Mouse (Mus musculus) G1E (cell line): ENCODE measurements around the gene Cnn2. TPM values are rescaled to one million over a fixed set of nuclear protein-coding genes. Genes with fewer than 3 reads are reported as not detected.
"Not testable (repeated sequence)": the region's sequence is repeated elsewhere in the genome, so short reads cannot be mapped to it uniquely, and the experiment has no call there.

Source experiments
- ATAC-seq: 2 replicates; pipeline ENCODE4 v1.8.0; 2016; ENCODE audit warnings: mild to moderate bottlenecking; ENCODE audit not compliant: insufficient number of reproducible peaks, poor library complexity, low FRiP score, severe bottlenecking; ENCODE audit errors: extremely low read depth
- DNase-seq: peaks from one replicate; pipeline ENCODE4 v3.0.0; 2012; ENCODE audit warnings: low spot score
- H3K27me3 ChIP-seq: 2 replicates; pipeline ENCODE4 v1.6.1; 2012; ENCODE audit warnings: mild to moderate bottlenecking, low read length, inconsistent platforms; ENCODE audit not compliant: insufficient read depth
- H3K36me3 ChIP-seq: replicated peaks from 2 replicates; pipeline ENCODE3; 2012; ENCODE audit warnings: mild to moderate bottlenecking, inconsistent platforms
- H3K4me1 ChIP-seq: 2 replicates; pipeline ENCODE4 v1.6.1; 2012; ENCODE audit warnings: low read depth, low read length, inconsistent platforms, mixed read lengths; ENCODE audit not compliant: insufficient read depth
- H3K4me3 ChIP-seq: 2 replicates; pipeline ENCODE4 v1.5.1; 2012; ENCODE audit warnings: low read depth, mild to moderate bottlenecking, inconsistent platforms, low read length, moderate library complexity, mixed read lengths
- H3K9me3 ChIP-seq: replicated peaks from 2 replicates; pipeline ENCODE4 v1.6.1; 2012; ENCODE audit warnings: inconsistent platforms
- CTCF ChIP-seq: IDR thresholded peaks from 2 replicates; pipeline ENCODE4 v1.5.1; 2012; ENCODE audit warnings: low read depth, low read length, inconsistent platforms, mixed read lengths
- GATA1 ChIP-seq: IDR thresholded peaks from 2 replicates; pipeline ENCODE4 v1.6.1; 2012; ENCODE audit warnings: borderline replicate concordance, low read length, inconsistent platforms, mixed read lengths
- GATA2 ChIP-seq: IDR thresholded peaks from 2 replicates; pipeline ENCODE4 v1.6.1; 2012; ENCODE audit warnings: low read depth, low read length, inconsistent platforms, borderline replicate concordance
- POLR2AphosphoS5 ChIP-seq: IDR thresholded peaks from 2 replicates; pipeline ENCODE4 v1.6.1; 2012; ENCODE audit warnings: low read depth, low read length, inconsistent platforms; ENCODE audit not compliant: insufficient replicate concordance
- TAL1 ChIP-seq: conservative IDR thresholded peaks from 2 replicates; pipeline ENCODE4 v1.6.1; 2012; ENCODE audit warnings: low read depth, low read length, inconsistent platforms, mixed read lengths
- polyA plus RNA-seq: library from polyadenylated mRNA; stranded (reverse); fragments of >175 nt; gene quantifications from 2 replicates; pipeline ENCODE4 v1.2.3, GENCODE M21; 2012
- total RNA-seq, 2 experiments: library from RNA; stranded (forward) in 1 of 2; stranded (reverse) in 1 of 2; fragments of 200-1000 nt in 1 of 2; fragments of >200 nt in 1 of 2; fragmentation: Nextera tagmentation in 1 of 2; gene quantifications; 2 replicates each; pipeline ENCODE4 v1.2.3; 2014 to 2017

Cnn2 gene
- total and polyA plus RNA-seq, 3 experiments = 7.4 to 20.8 (median 8.4) TPM

DNA sequence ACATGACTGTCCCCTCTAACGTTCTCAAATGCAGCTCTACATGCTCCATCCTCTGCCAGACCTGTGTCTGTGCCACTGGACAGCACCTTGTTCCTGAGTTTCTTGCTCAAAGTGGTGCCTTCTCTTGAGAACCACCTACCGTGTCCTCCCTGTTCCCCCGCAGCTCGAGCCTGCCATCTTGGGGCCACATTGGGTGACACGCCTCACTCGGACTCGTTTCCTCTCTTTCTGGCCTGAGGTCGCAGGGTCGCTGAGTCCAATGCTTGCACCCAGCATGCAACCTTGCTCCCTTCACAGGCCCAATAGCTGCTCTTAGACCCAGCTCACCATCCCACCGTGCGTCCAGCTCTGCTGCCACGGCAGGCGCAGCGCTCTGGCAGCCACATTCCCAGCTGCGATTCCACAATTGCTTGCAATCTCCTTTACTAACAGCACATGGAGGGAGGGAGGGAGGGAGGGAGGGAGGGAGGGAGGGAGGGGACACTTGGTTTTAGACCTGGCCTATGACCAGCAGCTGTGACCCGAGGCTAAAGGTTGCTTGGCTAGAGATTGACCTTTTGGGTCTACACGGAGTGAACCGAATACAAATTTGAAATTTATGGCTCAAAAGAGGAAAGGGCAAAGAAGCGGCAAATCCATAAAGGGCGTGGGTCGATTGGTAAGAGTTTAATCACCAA is 30.1 kb upstream of the Cnn2 start:
- 0 out of 2 replicates have a peak, but pooled peaks have one; percentile 10 for ATAC-seq
- Histone ChIP-seq H3K36me3 (peaks cover 39% of the 10 kb centered on the region), H3K27me3 (peaks cover 7% of the 10 kb centered on the region; the same call in 1 of the 2 replicates), H3K9me3 (no peaks in the 10 kb centered on the region), H3K4me3 (peak overlapping the region; percentile 62; the same call in 1 of the 2 replicates), H3K4me1 (peaks cover 45% of the 10 kb centered on the region)
- TF ChIP-seq GATA1 (no peak), CTCF (peak; percentile 88)
- peak; percentile 71 for DNase-seq

- ATAC-seq, H3K27me3 ChIP-seq, DNase-seq, H3K9me3 ChIP-seq: not testable (repeated sequence)
- Histone ChIP-seq H3K36me3 (peaks cover 41% of the 10 kb centered on the region), H3K4me1 (peaks cover 44% of the 10 kb centered on the region), H3K4me3 (peak overlapping the region; percentile 59; the same call in 1 of the 2 replicates)
These were observed 29.0 kb upstream of the Cnn2 start for GRCm38 (mm10) chr10:79959412-79959811.

DNA sequence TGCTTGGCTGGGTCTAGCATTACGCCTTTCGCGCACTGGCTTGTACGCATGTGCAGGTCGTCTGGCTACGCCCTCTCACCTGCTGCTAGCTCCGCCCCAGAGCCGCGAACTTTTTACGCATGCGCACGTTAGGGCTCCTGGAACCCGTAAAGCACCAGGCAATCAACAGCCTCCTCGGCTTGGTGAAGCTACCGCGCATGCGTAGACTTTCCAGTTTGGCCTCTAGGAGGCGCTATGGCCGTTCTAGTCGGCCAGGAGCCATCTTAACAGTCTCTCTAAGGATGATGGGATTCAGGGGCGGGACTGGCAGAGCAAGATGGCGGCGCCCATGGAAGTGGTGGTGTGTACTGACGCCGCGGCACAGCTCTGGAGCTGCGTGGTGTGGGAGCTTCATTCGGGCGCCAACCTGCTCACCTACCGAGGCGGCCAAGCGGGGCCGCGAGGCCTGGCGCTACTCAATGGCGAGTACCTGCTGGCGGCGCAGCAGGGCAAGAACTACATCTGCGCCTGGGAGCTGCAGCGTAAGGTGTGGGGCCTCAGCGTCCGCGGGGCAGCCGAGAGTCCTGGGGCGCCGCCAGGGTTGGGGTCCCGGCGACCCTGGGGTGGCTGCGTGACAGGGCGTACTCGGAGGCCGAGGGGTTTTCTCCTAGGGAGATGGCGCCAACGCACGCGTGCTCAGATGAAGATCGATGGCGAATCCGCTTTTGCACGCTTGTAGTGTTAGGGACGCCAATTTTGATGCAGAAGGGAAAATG is 28.4 kb upstream of the Cnn2 start, which contains the start of gene Wdr18:
Wdr18 (plus strand) TSS at position 306 of the 755 bp plus-strand sequence.
- no peaks in the 10 kb centered on the region for H3K9me3 ChIP-seq
- no peak for TF ChIP-seq POLR2AphosphoS5
- TF ChIP-seq CTCF = peak; percentile 79
- H3K36me3 ChIP-seq = peaks cover 47% of the 10 kb centered on the region
- H3K27me3 ChIP-seq = peaks cover 7% of the 10 kb centered on the region; the same call in 1 of the 2 replicates
- peak; percentile 93 for ATAC-seq
- DNase-seq = peak; percentile 94
- H3K4me3 ChIP-seq = peak within 1 kb of the TSS; percentile 96
- peaks cover 50% of the 10 kb centered on the region for H3K4me1 ChIP-seq

GRCm38 (mm10) chr10:79960671-79961294 is 27.6 kb upstream of the Cnn2 start:
- no peak for ATAC-seq
- Histone ChIP-seq H3K4me1 (peaks cover 53% of the 10 kb centered on the region), H3K27me3 (peaks cover 5% of the 10 kb centered on the region; the same call in 1 of the 2 replicates), H3K9me3 (no peaks in the 10 kb centered on the region), H3K4me3 (peak overlapping the region; percentile 96), H3K36me3 (peaks cover 52% of the 10 kb centered on the region)
- TF ChIP-seq GATA1 (no peak), GATA2 (no peak), POLR2AphosphoS5 (no peak), CTCF (no peak), TAL1 (no peak)
- no peak for DNase-seq

DNA sequence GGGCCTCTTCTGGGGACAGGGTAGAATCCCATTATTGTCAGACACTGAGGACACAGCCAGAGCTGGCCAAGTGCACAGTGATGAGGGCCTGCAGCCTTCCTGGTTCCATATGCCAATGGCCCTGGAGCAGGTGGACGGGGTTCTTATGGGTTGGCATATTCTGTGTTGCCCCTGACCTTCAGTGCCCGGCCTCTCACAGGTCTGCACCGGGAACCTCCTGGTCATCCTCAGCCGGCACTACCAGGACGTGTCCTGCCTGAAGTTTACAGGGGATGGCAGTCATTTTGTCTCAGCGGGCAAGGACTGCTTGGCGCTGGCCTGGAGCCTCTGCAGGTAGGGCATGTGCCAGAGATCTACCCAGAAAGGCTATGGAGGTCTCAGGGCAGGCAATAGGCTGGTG is 23.7 kb upstream of the Cnn2 start:
- TF ChIP-seq POLR2AphosphoS5 (no peak), GATA2 (no peak)
- H3K4me1 ChIP-seq = peaks cover 64% of the 10 kb centered on the region
- DNase-seq (no peak), ATAC-seq (no peak)
- H3K4me3 ChIP-seq = no peak overlapping the region
- no peaks in the 10 kb centered on the region for H3K9me3 ChIP-seq
- H3K36me3 ChIP-seq = peaks cover 91% of the 10 kb centered on the region
- H3K27me3 ChIP-seq = no peaks in the 10 kb centered on the region

- TF ChIP-seq TAL1 = no peak
- TF ChIP-seq GATA2 = no peak
- no peak for TF ChIP-seq POLR2AphosphoS5
- TF ChIP-seq CTCF = no peak
- no peak for TF ChIP-seq GATA1
- Histone ChIP-seq H3K4me1 (peaks cover 64% of the 10 kb centered on the region), H3K9me3 (no peaks in the 10 kb centered on the region), H3K4me3 (no peak overlapping the region), H3K36me3 (peaks cover 92% of the 10 kb centered on the region), H3K27me3 (no peaks in the 10 kb centered on the region)
- ATAC-seq (no peak), DNase-seq (no peak)
These were observed 23.1 kb upstream of the Cnn2 start for GRCm38 (mm10) chr10:79965325-79965724.

DNA sequence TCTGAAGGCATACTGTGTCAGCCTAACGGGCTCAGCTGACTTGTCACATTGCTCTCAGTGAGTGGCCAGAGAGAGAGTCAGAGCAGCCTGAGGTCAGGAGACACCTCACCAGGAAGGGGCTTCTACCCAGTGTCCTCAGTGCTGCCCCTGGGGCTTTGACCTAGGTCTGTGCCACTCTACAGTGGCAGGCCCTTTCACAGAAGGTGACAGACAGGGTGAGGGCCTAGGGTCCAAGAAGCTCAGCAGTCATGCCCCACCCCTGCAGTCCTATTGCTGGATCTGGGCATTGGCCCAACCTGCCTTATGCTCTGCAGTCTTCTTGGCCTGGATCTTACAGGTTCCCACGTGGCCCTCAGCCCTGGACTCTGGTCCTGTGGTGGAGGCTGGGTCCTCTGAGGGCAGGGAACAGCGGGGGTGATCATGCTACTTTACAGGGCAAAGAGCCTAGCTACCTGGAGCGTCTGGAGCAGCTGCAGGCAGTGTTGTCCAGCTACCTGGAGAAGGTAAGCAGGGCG is 21.4 kb upstream of the Cnn2 start:
- no peak overlapping the region for H3K4me3 ChIP-seq

More for the DNA sequence above, 21.4 kb upstream of the Cnn2 start:
- Histone ChIP-seq H3K27me3 (peaks cover 3% of the 10 kb centered on the region; the same call in 1 of the 2 replicates), H3K9me3 (no peaks in the 10 kb centered on the region), H3K4me1 (peaks cover 51% of the 10 kb centered on the region), H3K36me3 (peaks cover 84% of the 10 kb centered on the region)
- ATAC-seq (no peak), DNase-seq (no peak)
- TF ChIP-seq TAL1 (no peak), GATA2 (no peak), GATA1 (no peak), POLR2AphosphoS5 (no peak), CTCF (no peak)
